Comparison of ENCODE assay signal across 21 mouse cellular contexts in the genomic region with DNA sequence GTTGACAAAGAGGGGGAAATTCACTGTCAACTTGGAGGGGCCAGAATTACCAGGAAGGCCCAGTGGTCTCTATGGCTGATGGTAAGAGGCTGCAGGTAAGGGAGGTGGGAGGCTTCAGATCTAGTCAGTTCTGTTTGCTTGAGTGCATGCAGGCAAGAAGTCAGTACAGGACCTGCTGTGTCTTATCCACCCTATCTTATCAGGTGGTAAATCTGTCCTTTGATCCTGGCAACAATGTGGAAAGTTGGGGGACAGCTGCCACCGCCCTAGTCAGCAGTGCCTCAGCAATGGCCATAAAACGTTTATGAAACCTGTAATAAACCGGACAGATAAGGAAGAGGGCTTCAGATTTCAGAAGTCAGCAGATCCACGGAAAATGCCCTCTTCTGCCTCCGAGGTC.
"Had no signal": no experiment of that assay in that cellular context is flagged by ENCODE, and none has a peak within 500 bp of the region (broad histone marks: within the 10 kb centered on the region; RNA-seq: fewer than 3 reads in every experiment).

No protein-coding gene starts in this region.

- H3K9me3 ChIP-seq: kidney, embryonic 15.5 days; limb, embryonic 10.5 days; limb, embryonic 13.5 days; liver, embryonic 15.5 days; midbrain, embryonic 13.5 days; neural tube, embryonic 12.5 days had no signal

- H3K36me3 ChIP-seq: kidney, embryonic 15.5 days; limb, embryonic 10.5 days; limb, embryonic 13.5 days; liver, embryonic 15.5 days; midbrain, embryonic 13.5 days; neural tube, embryonic 12.5 days had no signal

- H3K27ac ChIP-seq: hindbrain, postnatal 0 days; kidney, embryonic 15.5 days; limb, embryonic 10.5 days; limb, embryonic 13.5 days; midbrain, embryonic 13.5 days; neural tube, embryonic 12.5 days; stomach, postnatal 0 days had no signal

- H3K4me1 ChIP-seq: limb, embryonic 13.5 days had no signal

- H3K4me3 ChIP-seq: kidney, embryonic 15.5 days; limb, embryonic 10.5 days; limb, embryonic 13.5 days; liver, embryonic 15.5 days; midbrain, embryonic 13.5 days; neural tube, embryonic 12.5 days had no signal

- H3K27me3 ChIP-seq: liver, embryonic 15.5 days had no signal

- H3K4me2 ChIP-seq: kidney, embryonic 15.5 days; limb, embryonic 13.5 days; liver, embryonic 15.5 days; midbrain, embryonic 13.5 days; neural tube, embryonic 12.5 days had no signal

- ATAC-seq: hindbrain, postnatal 0 days; inflammation-experienced regulatory T-cells, adult 6 months had no signal

- H3K9ac ChIP-seq: kidney, embryonic 15.5 days; limb, embryonic 13.5 days; liver, embryonic 15.5 days; midbrain, embryonic 13.5 days; neural tube, embryonic 12.5 days had no signal

- DNase-seq: kidney, adult 2 months; kidney, postnatal 10 days; kidney, postnatal 36 days; liver; lung, adult 2 months; lung, postnatal 14 days; lung, postnatal 4 days; retina, postnatal 1 day; right cerebral cortex, postnatal 25 days; thymus, adult 2 months; thymus, postnatal 14 days; thymus, postnatal 4 days had no signal
